Mouse (Mus musculus): ENCODE data around the gene Spata9. TPM values are rescaled to one million over a fixed set of nuclear protein-coding genes. Genes with fewer than 3 reads are reported as not detected.

Spata9 gene
- total and polyA plus RNA-seq, 3 experiments: not detected

DNA sequence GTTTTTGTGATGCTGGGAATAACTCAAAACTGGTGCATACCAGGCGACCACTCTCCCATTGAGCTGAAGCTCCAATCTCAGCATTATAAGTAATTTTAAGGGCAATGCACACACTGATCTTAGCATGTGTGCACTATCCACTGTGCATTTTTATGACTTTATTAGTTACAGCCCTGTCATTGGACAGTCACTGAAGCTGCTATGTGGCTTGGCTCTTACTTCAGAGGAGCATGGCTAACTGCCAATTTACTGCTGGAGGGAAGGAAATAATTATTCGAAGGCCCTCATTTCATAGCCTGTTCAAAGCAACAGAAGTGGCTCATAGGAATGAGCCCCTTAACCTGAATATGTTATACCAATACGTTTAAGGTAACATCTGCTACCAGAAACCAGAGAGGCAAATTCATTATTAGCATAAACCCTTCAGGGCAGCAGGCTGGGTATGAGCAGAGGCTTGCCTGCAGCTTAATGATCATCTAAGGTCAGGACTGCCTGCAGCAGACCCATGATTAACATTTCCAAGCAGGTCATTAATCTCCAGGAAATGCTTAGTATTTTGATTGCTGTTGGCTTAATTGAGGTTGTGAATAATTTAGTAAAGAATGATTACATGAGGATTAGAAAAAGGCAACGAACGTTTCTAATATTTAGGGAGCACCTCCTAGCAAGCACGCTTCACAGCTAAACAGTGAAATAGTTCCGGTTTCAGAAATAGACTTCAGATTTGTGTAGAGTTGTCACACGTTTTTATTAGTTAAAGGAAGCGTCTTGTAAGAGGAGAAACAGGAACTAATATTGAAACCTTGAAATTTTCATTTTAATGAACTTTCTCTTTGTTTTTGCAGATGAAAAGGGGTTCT lies 25.4 kb downstream of the Spata9 start:
- peak; percentile 16 for DNase-seq

- no peak for DNase-seq
Observed at GRCm38 (mm10) chr13:76003272-76003671, 36.3 kb downstream of the Spata9 start.

GRCm38 (mm10) chr13:76014511-76014910 lies 47.6 kb downstream of the Spata9 start:
- DNase-seq: no peak

- peak; percentile 17 for DNase-seq
Observed at GRCm38 (mm10) chr13:76017465-76017864, 50.5 kb downstream of the Spata9 start.

DNA sequence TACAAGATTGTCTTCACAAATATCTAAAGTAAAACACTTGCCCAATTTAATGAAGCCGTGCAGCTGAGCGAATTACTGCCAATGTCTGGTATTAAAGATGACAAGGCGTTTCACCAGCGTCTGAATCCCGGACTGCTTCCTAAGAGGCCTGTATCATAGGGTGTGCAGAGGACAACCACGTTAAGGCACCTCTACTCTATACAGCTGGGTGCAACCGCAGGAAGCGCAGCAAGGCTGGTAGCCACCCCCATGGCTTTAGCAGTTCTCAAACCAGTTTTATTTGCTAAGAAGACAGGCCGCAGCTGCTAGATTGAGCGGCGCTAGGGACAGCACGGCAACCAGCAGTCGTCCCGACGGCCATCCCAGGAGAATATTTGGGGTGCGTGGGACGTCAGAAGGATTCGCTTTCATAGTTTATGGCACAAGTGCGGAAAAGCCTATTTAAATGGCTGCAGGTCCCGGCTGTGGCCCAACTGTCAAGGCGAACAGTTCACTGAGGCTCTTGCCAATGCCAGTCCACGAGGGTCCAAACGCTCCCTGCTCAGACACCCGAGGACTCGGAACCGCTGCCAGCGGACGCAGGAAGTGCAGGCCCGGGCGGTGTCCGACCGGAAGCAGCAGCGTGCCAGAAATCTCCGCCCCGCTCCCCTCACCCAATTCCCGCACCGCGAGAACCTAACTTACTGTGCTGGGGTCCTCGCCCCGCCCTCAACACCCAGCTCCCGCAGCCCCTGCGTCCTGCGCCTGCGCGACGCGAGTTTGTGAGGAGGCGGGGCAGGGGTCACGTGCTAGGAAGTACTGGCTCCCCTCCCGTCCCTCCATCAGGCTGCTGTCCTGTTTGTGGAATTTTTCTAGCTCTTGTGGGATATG lies 51.3 kb downstream of the Spata9 start, which contains the start of gene Rfesd:
Rfesd (minus strand) TSS at position 746 of the 870 bp plus-strand sequence.
- DNase-seq: peak; percentile 99

DNA sequence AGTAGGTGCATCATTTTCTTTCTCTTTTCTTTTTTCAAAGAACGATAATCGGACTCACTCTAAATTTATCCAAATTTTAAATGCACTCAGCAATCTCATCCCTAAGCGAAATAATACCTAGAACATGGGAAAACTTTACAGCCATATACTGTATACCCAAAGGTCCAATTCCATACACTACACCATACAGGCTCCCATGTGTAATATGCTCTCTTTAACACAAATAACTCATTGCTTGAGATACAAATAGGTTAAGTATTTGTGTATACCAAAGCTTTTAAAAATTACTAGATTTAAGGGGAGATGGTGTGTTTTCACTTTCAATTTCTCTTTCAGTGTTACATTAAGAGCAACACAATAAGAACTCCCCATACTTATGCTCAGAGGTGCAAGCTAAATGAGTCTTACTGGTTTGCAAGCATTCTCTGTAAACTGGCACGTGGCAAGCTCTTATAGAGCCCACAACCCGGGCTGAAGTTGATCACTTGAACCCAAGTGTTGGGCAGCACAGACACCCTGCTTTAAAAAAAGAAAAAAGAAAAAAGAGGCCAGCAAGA lies 52.0 kb downstream of the Spata9 start:
- DNase-seq: peak; percentile 31

DNA sequence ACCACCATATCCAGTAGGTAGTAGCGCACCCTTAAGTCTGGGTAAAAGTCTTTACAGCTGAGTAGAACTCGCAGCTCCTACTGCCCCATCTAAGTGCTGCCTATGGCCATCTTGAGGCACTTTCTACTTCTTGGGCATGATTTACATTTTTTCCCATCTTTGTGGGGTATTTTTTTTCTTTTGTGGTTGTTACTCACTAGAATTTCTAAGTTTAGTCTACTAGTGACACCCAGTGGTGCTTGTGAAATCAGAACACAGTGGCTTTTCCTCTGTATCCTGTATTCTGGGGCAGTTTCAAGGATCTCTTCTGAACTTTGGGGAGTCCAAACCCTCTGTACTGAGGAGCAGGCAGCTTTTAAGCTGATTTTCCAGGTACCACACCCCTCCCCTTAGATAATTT lies 54.8 kb downstream of the Spata9 start:
- DNase-seq: no peak

GRCm38 (mm10) chr13:76024588-76024987 lies 57.6 kb downstream of the Spata9 start:
- no peak for DNase-seq

GRCm38 (mm10) chr13:76042455-76042854 lies 75.5 kb downstream of the Spata9 start:
- no peak for DNase-seq

DNA sequence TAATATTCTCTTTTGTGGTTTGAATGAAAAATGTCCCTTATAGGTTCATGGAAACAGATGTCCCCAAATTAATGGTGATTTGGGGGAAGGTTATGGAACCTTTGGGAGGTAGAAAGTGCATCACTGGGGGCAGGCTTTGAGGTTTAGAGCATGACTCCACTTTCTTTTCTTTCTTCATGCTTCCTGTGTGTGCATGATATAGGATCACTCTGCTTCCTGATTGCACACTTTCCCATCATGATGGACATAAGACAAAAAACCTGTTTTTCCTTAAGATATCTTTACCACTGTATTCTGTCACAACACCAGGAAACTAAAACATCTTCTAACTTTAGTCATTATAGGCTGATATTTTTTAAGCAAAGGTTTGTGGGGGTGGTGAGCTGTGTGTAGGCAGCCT lies 78.0 kb downstream of the Spata9 start:
- no peak for DNase-seq

Other genes with a start within 250 kb of the Spata9 start
- gene Glrx, start 127.3 kb upstream of the Spata9 start, total RNA-seq (2021): 10 to 100 TPM; 25.9 to 30.0 TPM
- 6.3 and 7.6 TPM in 2 replicates for gene Glrx, start 127.3 kb upstream of the Spata9 start, polyA plus RNA-seq (2012; rRNA removed)
- gene Rhobtb3, start 23.2 kb upstream of the Spata9 start, total RNA-seq (2021): 10 to 100 TPM in 1 of 2 experiments, 1 to 10 TPM in 1; 3.6 to 11.8 TPM
- 5.8 and 8.8 TPM in 2 replicates for gene Rhobtb3, start 23.2 kb upstream of the Spata9 start, polyA plus RNA-seq (2012; rRNA removed)
- 10 to 100 TPM; 17.8 to 25.7 TPM for gene Rfesd, start 51.6 kb downstream of the Spata9 start, total RNA-seq (2021)
- 5.9 and 6.3 TPM in 2 replicates for gene Rfesd, start 51.6 kb downstream of the Spata9 start, polyA plus RNA-seq (2012; rRNA removed)
- gene Gpr150, start 89.8 kb downstream of the Spata9 start, total RNA-seq (2021): under 1 TPM in 1 of 2 experiments, not detected in 1; 0.14 TPM
- 0.09 and 0.10 TPM in 2 replicates for gene Gpr150, start 89.8 kb downstream of the Spata9 start, polyA plus RNA-seq (2012; rRNA removed)
- 10 to 100 TPM; 12.1 to 12.3 TPM for gene Arsk, start 131.5 kb downstream of the Spata9 start, total RNA-seq (2021)
- 2.9 and 3.4 TPM in 2 replicates for gene Arsk, start 131.5 kb downstream of the Spata9 start, polyA plus RNA-seq (2012; rRNA removed)
- gene Ttc37, start 131.6 kb downstream of the Spata9 start, total RNA-seq (2021): 10 to 100 TPM; 27.9 to 29.8 TPM
- 6.8 and 8.1 TPM in 2 replicates for gene Ttc37, start 131.6 kb downstream of the Spata9 start, polyA plus RNA-seq (2012; rRNA removed)